Mouse (Mus musculus) heart, adult 9 months (tissue): ENCODE measurements at regions not wholly inside any gene's neighbourhood (a gene's known extent, or its start where the extent isn't known, plus 50 kb on each side); places are given as distances from the start of the nearest gene placed in this dataset.

Experiments
- DNase-seq, 2 experiments: peaks; one replicate each; pipeline ENCODE4 v3.0.0; 2022; ENCODE audit warnings: low spot score in 2 of 2

DNA sequence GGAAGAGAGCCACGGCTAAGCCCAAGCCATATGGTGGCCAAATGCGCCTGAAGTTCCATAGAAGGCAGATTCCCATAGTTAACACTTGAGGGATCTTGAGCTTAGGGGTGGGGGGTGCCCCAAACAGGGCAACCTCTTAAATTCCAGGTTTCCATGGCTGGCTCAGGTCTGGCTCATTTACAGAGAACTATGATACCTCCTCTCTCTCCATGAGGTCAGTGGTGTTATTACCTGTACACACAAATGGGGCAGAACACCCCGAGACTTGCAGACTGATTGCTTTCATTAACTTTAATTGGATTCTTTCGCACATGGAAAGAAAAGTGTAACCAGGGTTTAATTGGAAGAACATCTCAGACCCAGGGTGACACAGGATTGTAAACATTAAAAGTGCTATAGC lies 177.1 kb upstream of the Klhl29 start:
- DNase-seq: no peak

DNA sequence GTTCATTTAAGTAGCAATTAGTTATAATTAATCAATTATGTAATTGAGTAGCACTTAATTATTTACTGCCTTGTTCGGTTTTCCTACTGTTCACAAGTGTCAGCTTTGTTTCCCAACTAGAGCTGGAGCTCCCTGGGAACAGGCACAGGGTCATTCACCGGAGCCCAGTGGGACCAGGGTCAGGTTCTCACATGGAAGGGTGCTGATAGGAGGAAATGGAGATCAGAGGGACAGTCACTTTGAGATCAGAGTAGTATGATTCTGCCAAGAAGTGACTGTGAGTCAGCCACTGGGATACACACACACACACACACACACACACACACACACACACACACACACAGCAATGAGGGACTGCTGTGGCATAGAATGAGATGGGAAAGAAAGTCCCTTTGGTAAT lies 176.4 kb upstream of the Klhl29 start:
- no peak for DNase-seq

DNA sequence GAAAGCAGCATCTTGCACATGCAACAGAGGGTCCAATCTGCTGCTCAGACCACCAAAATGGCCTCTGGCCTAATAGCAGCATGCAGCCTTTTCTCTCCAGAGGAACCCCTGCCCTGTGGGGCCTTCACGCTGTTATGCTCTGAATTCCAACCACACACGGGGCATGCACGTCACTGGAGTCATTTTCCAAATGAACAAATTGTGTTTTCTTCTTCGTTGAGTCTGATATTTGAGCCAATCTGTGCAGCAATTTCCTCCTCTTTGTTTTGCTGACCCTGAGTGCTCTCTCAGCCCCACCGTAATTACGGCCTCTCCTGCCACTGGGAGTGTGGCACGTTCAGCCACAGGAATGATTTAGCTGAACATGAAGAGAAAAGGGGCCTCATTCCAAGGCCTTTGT lies 174.3 kb upstream of the Klhl29 start:
- DNase-seq: no peak

DNA sequence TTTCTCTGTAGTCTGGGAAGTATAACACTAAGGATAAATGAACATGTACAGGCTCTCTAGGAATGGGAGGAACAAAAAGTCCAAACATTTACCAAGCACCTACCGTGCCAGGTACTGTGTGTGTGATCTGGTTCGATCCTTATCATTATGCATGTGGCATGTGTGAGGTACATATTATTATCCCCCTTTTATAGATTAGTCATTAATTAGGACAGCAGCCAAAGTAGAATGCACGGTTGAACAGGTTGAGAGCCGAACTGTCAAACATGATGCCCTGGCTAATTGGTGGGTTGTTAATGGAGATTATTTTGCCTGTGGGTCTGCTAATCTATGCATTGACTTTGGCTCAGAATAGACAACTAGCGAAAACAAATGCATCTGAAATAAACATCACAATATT lies 172.2 kb upstream of the Klhl29 start:
- no peak for DNase-seq

DNA sequence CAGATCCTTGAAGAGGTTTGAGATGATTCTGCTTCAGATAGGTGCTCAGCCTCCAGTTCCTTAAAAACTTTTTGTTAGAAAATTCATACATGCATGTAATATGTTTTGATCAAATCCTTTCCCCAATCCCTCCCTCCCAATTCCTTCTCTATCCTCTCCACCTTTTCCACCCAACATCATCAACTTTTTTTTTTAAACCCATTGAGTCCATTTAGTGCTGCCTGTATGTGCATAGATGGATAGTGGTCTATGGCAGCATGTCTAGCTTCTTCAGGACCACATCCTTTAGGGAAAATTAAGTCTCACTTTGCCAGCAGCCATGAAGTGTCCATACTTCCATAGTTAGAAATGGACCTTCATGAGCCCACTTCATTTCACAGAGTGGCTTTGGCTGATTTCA lies 167.2 kb upstream of the Klhl29 start:
- no peak for DNase-seq

DNA sequence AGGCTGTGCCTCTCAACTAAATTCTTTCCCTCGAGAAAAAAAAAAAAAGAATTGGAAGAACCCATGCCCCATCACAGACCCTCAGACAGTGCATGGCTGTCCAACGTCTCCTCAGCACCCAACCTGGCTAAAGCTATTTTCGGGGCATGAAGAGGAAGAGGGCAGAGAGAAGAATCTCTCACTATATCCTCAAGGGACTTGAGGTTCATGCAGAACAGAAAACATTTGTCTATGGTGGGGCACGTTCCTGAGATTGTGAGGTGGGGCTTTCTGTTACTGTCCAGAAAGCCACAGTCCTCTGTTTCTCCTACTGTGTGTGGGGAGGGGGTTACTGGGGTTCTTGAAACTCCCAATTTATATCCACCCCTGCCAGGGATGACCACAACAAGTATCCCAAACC lies 120.8 kb upstream of the Klhl29 start:
- DNase-seq: no peak

DNA sequence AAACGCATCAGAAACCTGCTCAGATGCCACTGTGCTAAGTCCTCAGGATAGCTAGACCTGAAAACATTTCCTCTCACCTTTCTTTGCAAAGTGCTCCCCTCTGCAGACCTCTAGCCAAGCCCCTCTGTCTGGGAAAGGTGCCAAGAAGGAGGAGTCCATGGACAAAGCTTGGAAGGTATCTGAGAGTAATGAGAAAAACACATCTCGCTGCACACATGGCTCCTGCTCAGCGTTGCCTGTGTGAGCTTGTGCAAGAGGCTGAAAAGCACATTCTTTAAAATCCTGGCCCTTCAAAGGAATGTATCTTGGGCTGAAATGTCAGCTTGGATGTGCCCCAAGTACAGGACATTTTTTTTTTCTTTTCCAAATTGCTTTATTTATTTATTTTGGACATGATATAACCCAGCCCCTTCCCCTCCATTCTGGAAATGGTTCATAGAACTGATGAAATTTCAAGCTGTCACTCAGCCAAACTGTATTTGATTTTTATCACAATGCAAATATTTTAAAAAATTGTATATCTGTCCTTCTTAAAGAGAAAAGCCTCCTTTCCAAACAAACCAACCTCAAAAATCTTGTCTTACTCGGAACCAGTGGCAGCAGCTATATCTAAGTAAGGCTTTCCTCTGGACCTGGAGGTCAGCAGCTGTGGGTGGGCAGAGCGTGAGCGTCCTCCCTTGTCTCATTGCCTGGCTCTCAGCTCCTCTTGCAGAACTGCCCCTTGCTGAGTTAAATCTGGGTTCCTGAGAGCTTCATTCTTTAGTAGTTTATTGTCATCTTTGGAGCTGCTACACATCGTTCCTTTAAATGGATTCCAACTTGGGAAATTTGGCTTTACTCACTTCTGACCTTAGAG lies 119.4 kb upstream of the Klhl29 start:
- DNase-seq: peak in 1 of 2 experiments; percentile 2

DNA sequence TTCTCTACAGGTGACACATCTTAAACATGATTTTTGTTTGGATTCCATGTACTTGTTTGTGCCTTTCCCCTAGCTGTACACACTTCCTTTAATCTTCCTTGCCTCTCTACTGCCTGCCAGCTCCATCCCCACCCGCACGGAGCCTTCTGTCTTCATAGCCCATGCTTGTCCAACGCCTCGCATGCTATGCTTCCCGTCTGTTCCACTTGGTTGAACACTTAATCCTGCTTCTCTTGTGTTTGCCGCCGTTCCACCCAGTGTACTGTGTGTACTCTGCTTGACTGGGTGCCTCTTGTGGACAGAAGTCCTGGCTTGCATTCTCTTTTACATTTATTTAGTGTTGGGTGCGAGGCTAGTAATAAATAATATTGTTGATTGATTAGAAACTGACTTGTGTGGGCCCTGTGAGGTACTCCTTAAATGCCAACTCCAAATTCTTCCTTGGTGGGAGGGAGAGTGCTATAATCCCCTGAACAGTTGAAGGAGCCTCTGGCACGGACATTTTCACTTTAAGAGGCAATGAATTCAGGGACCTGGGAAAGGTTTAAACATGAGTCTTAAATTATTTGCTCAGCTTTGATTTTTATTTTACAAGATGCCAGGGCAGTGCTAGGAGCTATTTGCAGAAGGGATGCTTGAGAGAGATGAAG lies 88.9 kb upstream of the Klhl29 start:
- no peak for DNase-seq

DNA sequence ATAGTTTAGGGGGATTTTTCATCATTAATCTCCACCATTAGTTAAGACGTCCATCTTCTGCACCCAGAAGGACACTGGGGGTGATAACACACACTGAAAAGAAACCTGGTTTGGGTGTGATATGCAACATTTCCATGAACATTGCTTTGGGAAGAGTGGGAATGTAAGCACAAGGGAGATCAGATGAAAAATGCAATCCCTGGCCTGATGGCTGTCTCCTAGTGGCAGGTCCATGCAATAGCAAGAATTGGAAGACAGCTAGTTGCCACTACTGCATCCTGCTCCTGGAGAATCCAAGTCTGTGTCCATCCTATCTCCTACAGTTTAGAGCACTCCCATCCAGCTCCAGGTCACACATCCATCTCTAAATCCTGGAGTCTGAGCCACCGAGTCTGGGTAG lies 77.7 kb upstream of the Klhl29 start:
- DNase-seq: no peak

DNA sequence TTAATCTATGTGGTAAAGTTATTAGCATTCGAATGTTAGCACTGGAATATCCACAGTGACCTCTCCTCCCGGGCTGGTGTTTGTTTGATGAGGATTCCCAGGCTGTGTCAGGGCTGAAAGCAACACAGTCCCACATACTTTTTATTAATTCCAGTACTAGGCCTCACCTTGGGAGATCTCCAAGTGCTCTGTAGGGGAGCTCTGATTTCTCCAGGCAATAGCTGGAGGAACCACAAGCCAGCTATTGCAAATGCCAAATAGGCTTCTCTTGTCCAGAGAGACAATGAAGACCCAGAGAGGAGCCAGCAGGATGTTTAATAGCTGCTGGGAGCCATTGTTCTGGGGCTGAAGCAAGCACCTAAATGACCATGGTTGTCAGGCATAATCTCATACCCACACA lies 68.2 kb upstream of the Klhl29 start:
- no peak for DNase-seq

DNA sequence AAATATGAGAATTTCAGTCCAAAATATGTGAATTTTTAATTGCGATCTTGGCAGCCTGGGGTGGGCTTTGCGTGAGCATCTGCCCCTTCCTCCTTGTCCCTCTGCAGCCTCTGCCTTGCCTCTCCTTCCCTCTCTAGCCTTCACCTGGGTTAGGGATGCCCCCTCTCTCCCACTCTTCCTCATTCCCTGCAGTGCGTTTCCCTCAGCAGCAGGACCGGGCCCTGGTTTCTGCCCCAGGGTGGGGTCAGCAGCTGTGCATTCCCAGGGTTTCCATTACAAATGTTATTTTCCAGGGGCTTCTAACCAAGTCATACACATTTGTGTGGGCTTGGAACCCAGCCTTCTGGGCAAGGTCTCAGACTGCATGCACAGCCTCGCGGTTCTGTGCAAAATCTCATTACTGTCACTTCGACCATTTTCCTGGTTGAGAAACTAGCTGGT lies 67.6 kb upstream of the Klhl29 start:
- no peak for DNase-seq

DNA sequence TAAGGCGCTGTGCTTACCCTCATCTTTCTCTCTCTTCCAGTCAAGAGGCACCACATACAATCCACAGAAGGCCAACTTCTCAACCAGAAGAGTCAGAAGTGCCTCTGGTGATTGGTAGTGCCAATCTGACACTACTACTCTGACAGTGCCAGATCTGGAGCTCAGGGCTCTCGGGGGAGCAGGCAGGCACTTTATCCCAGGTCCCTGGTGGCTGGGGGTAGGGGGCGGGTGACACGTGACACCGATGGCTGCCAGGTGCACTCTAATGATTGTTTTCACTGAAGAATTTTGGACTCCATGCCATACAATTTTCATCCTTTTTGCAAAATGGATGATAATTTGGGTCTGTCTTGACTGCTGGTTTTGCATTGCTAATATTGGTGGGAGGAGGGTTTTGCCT lies 67.2 kb upstream of the Klhl29 start:
- no peak for DNase-seq

DNA sequence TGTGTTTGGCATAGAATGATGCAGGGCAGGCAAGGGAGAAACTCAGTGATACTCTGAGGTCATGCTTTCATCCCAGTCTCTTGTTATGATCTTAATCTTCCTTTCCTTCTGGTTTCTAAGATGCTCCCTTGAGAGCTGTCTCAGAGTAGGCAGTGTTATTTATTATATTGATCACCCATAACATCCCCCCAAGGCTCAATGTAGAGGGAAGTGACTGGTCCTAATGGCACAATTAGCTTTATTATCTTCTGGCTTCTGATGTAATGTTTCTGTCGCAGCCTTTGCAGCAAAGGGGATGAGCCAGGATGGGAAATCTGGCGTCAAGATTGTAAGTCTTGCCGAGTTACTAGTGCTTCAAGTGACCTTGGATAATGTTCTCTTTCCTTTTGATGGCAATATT lies 65.0 kb upstream of the Klhl29 start:
- no peak for DNase-seq

DNA sequence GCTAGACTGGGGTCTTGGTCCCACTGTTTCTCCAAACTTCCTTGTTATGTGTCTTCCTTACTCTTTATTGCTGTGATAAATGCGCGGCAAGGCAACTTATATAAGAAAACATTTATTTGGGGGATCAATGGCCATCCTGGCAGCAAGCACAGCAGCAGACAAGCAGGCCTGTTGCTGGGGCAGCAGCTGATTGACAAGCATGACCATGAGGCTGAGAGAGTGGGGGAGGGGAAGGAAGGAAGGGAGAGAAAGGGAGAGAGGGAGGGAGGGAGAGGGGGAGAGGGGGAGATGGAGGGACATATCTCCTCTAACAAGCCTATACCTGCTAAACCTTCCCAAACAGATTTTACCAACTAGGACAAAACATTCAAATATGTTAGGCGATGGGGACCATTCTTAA lies 60.4 kb upstream of the Klhl29 start:
- DNase-seq: no peak

DNA sequence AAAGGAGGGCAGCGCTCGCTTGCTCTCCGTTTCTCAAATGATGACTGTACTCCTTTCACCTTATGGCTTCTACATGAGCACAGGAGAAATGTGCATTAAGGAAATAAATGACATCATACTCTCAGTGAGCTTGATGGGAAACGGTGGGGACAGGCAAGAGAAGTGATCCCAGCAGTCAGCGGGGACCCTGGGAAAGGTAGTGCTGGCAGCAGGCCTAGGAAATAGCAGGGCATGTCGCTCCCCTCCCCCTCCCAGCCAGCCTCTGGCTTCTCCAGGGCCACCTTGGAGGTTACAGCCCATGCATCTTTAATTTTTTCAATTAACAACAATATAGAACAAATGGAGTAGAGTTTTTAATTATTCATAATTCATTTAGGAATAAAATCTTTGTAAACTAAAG lies 58.6 kb upstream of the Klhl29 start:
- DNase-seq: no peak

DNA sequence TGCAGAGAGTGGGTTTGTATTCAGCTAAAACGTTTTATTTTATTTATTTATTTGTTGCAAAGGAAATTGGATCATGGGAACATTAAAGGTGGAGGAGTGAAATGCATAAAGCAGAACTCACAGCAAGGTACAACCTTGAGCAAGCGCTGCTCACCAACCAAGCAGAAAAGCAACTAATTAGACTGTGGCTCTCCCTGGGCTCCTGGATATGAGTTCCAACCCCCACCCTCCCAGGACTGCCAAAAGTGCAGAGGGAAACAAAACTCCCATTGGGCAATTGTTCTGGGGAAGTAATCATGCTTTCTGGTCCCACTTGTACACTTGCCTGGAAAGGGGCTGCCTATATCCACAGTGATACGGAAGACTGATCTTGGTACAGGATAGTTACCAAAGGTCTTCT lies 57.2 kb upstream of the Klhl29 start:
- DNase-seq: no peak

DNA sequence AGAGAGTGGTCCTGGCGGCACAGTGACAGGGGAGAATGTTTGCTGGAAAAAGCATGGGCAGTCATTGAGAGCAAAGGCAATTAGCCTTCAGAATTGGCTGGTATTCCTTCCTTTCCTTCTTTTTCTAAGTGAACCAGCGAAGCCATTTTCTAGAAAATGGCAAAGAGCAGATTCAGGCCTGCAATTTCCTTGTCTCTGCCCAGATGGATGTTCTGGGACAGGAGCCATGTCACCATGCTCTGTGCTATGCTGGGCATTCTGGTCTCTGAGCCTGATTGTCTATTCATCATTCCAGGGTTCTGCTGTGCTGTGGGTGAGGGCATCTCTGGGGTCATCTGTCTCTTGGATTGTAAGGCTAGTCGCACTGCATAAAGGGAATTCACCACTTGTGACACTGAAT lies 53.3 kb upstream of the Klhl29 start:
- no peak for DNase-seq
